ENCODE assay signal across 31 mouse cellular contexts in the genomic region with DNA sequence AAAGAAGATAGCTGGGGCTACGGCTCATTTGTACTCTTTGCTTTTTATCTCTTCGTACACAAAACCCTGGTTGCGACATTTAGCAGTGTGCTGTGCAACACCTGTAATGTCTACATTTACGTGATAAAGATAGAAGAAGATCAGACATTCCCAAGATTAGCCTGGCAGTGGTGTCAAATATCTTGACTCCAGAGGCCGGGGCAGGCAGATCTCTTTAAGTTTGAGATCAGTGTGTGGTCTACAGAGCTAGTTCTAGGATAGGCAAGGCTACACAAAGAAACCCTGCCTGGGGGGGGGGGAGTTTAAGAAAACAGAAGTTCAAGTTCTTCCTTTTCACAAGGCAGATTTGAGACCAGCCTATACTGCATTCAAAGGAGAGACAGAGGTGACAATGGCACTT. TPM values are rescaled to one million over a fixed set of nuclear protein-coding genes. Genes with fewer than 3 reads are reported as not detected.
DNase-seq lines count a peak whose midpoint lies in the region; ATAC-seq and TF ChIP-seq lines count a peak whose summit lies in the region.
"Had no signal": no experiment of that assay in that cellular context is flagged by ENCODE, and none has a peak within 500 bp of the region (broad histone marks: within the 10 kb centered on the region; RNA-seq: fewer than 3 reads in every experiment).

No protein-coding gene starts in this region.

- DNase-seq in liver, adult 2 months (ENCODE audit: extremely low read depth, low read depth, low spot score) = peak; percentile 16
- peak; percentile 94 for DNase-seq in ES-CJ7 (ENCODE audit: low read depth, low spot score)
- DNase-seq in R1 (ENCODE audit: low read depth, low spot score) = peak; percentile 92
- DNase-seq in testis, postnatal 14 days (ENCODE audit: low spot score) = no peak
- no peak for DNase-seq in heart, postnatal 25 days (ENCODE audit: low spot score)
- DNase-seq: adrenal gland, adult 8-10 months; B cell, adult 2 months; cerebellum, adult 8-10 months; cerebellum, adult 9-11 months; cerebellum, postnatal 14 days; cerebellum, postnatal 36 days; embryo, embryonic 11 days had no signal

- H3K4me3 ChIP-seq in liver, adult 2 months (ENCODE audit: insufficient read depth, low read depth, low read length) = no peak overlapping the region
- H3K4me3 ChIP-seq in liver, embryonic 12.5 days = no peak overlapping the region
- H3K4me3 ChIP-seq: embryonic facial prominence, embryonic 13.5 days; embryonic facial prominence, embryonic 15.5 days; erythroblast, embryonic 14.5 days; forebrain, embryonic 10.5 days; forebrain, embryonic 12.5 days had no signal

- WGBS in liver, adult 2 months = 41% methylated on average over 5 of the region's 5 CpGs
- 64% methylated on average over 5 of the region's 5 CpGs for WGBS in liver, embryonic 12.5 days (ENCODE audit: insufficient replicate concordance)

- no peak for ATAC-seq in liver, embryonic 12.5 days
- ATAC-seq: activated CD4-positive, CD25-positive, alpha-beta regulatory T cell, adult 4 months; CD4-positive, CD25-positive, alpha-beta regulatory T cell, adult 4 months; forebrain, embryonic 14.5 days; forebrain, embryonic 16.5 days; Patski had no signal

- H3K9me3 ChIP-seq in liver, embryonic 12.5 days (replicated peaks) = no peaks in the 10 kb centered on the region
- H3K9me3 ChIP-seq: embryonic facial prominence, embryonic 13.5 days; embryonic facial prominence, embryonic 15.5 days; forebrain, embryonic 10.5 days; forebrain, embryonic 12.5 days; G1E had no signal

- H3K4me1 ChIP-seq in liver, adult 2 months (ENCODE audit: control insufficient read depth, insufficient read depth, low read length) = no peaks in the 10 kb centered on the region
- no peaks in the 10 kb centered on the region for H3K4me1 ChIP-seq in liver, embryonic 12.5 days
- H3K4me1 ChIP-seq: embryonic facial prominence, embryonic 13.5 days; embryonic facial prominence, embryonic 15.5 days; forebrain, embryonic 12.5 days had no signal

- no peak for TF ChIP-seq POLR2A in liver, adult 2 months (IDR thresholded peaks at IDR 0.05; ENCODE audit: extremely low read depth, insufficient read depth, low read length)

- no peaks in the 10 kb centered on the region for H3K36me3 ChIP-seq in liver, adult 2 months (ENCODE audit: control insufficient read depth, insufficient read depth, low read length)
- H3K36me3 ChIP-seq in liver, embryonic 12.5 days = no peaks in the 10 kb centered on the region
- H3K36me3 ChIP-seq: embryonic facial prominence, embryonic 13.5 days; embryonic facial prominence, embryonic 15.5 days; forebrain, embryonic 10.5 days; forebrain, embryonic 12.5 days; G1E had no signal

- no peak overlapping the region for H3K9ac ChIP-seq in liver, adult 2 months (ENCODE audit: low read depth, low read length)
- no peak overlapping the region for H3K9ac ChIP-seq in liver, embryonic 12.5 days
- H3K9ac ChIP-seq: embryonic facial prominence, embryonic 13.5 days; embryonic facial prominence, embryonic 15.5 days; forebrain, embryonic 12.5 days had no signal

- intact Hi-C loops in heart, postnatal 25 days (cut with DNase I) = no loop called here

- no peak overlapping the region for H3K4me2 ChIP-seq in liver, embryonic 12.5 days
- H3K4me2 ChIP-seq: embryonic facial prominence, embryonic 13.5 days; embryonic facial prominence, embryonic 15.5 days; forebrain, embryonic 12.5 days had no signal

- no peak for TF ChIP-seq CTCF in liver, adult 2 months (IDR thresholded peaks at IDR 0.05; ENCODE audit: low read depth, low read length)

- H3K79me2 ChIP-seq in liver, adult 2 months (ENCODE audit: control insufficient read depth, insufficient read depth, low read length) = no peaks in the 10 kb centered on the region

- H3K27ac ChIP-seq in liver, adult 2 months (replicated peaks; ENCODE audit: insufficient read depth, low read depth, low read length) = no peak overlapping the region
- H3K27ac ChIP-seq in liver, embryonic 12.5 days = no peak overlapping the region
- H3K27ac ChIP-seq: embryonic facial prominence, embryonic 13.5 days; embryonic facial prominence, embryonic 15.5 days; forebrain, embryonic 10.5 days; forebrain, embryonic 12.5 days had no signal

- H3K27me3 ChIP-seq in liver, adult 2 months (ENCODE audit: control insufficient read depth, insufficient read depth, low read length) = no peaks in the 10 kb centered on the region
- no peaks in the 10 kb centered on the region for H3K27me3 ChIP-seq in liver, embryonic 12.5 days (replicated peaks)
- H3K27me3 ChIP-seq: CH12.LX; embryonic facial prominence, embryonic 13.5 days; embryonic facial prominence, embryonic 15.5 days; forebrain, embryonic 12.5 days; Patski had no signal

RNA-seq across cellular contexts. Expression of gene Il17a, which starts 29.6 kb away (rescaled TPM):
- total RNA-seq in liver, adult 2 months (2014; rRNA removed) = not detected in 2 replicates
- not detected in 2 replicates for polyA plus RNA-seq in liver, adult 2 months (2012; rRNA removed)
- not detected in 2 replicates for polyA plus RNA-seq in liver, embryonic 12.5 days (2016; fragmentation: Nextera tagmentation; extraction: Ambion mirVana)
- total RNA-seq in heart, postnatal 25 days (2021) = not detected
- total RNA-seq: adrenal gland, adult 18-20 months; adrenal gland, adult 8-10 months; adrenal gland, postnatal 14 days; adrenal gland, postnatal 36 days; common myeloid progenitor, adult 5-6 weeks; G1E had no signal
- polyA plus RNA-seq: activated CD4-positive, CD25-positive, alpha-beta regulatory T cell, adult 4 months; CD4-positive, CD25-positive, alpha-beta regulatory T cell, adult 4 months; embryonic facial prominence, embryonic 11.5 days; embryonic facial prominence, embryonic 13.5 days; embryonic facial prominence, embryonic 15.5 days; erythroblast, embryonic 14.5 days; forebrain, embryonic 10.5 days; forebrain, embryonic 12.5 days; forebrain, embryonic 14.5 days; forebrain, embryonic 16.5 days; frontal cortex, adult 2 months; G1E; Patski had no signal

RNA-seq across cellular contexts. Expression of gene Il17f, which starts 30.1 kb away (rescaled TPM):
- total RNA-seq in liver, adult 2 months (2014; rRNA removed) = not detected in 2 replicates
- not detected in 2 replicates for polyA plus RNA-seq in liver, adult 2 months (2012; rRNA removed)
- 0.23 TPM in 1 of 2 replicates, not detected in the other for polyA plus RNA-seq in liver, embryonic 12.5 days (2016; fragmentation: Nextera tagmentation; extraction: Ambion mirVana)
- not detected for total RNA-seq in heart, postnatal 25 days (2021)
- total RNA-seq: adrenal gland, adult 18-20 months; adrenal gland, adult 8-10 months; adrenal gland, postnatal 14 days; adrenal gland, postnatal 36 days had no signal
- polyA plus RNA-seq: activated CD4-positive, CD25-positive, alpha-beta regulatory T cell, adult 4 months; embryonic facial prominence, embryonic 11.5 days; embryonic facial prominence, embryonic 13.5 days; embryonic facial prominence, embryonic 15.5 days; erythroblast, embryonic 14.5 days; forebrain, embryonic 14.5 days; forebrain, embryonic 16.5 days; frontal cortex, adult 2 months; G1E; Patski had no signal

RNA-seq across cellular contexts. Expression of gene Mcm3, which starts 59.8 kb away (rescaled TPM):
- 4.4 and 8.0 TPM in 2 replicates for total RNA-seq in liver, adult 2 months (2014; rRNA removed)
- 1.9 and 3.2 TPM in 2 replicates for polyA plus RNA-seq in liver, adult 2 months (2012; rRNA removed)
- polyA plus RNA-seq in liver, embryonic 12.5 days (2016; fragmentation: Nextera tagmentation; extraction: Ambion mirVana) = 203 and 204 TPM in 2 replicates
- total RNA-seq in heart, postnatal 25 days (2021) = 1 to 10 TPM; 4.7 to 5.4 TPM

Comparison
In these comparisons a context has a peak if more than half of its experiments do, and no peak if none do; other contexts are left out.
1. DNase-seq: peak in liver, adult 2 months (single experiment), ES-CJ7 (single experiment) and R1 (single experiment); none in testis, postnatal 14 days (single experiment) and heart, postnatal 25 days (single experiment).